Mouse (Mus musculus): Measurements from ENCODE around the gene Arl6ip1. TPM values are rescaled to one million over a fixed set of nuclear protein-coding genes. Genes with fewer than 3 reads are reported as not detected.
"Not testable (repeated sequence)": the region's sequence is repeated elsewhere in the genome, so short reads cannot be mapped to it uniquely, and the experiment has no call there.

Arl6ip1 gene
- polyA plus RNA-seq (2016; fragmentation: Nextera tagmentation; extraction: Ambion mirVana): 478 and 481 TPM in 2 replicates

DNA sequence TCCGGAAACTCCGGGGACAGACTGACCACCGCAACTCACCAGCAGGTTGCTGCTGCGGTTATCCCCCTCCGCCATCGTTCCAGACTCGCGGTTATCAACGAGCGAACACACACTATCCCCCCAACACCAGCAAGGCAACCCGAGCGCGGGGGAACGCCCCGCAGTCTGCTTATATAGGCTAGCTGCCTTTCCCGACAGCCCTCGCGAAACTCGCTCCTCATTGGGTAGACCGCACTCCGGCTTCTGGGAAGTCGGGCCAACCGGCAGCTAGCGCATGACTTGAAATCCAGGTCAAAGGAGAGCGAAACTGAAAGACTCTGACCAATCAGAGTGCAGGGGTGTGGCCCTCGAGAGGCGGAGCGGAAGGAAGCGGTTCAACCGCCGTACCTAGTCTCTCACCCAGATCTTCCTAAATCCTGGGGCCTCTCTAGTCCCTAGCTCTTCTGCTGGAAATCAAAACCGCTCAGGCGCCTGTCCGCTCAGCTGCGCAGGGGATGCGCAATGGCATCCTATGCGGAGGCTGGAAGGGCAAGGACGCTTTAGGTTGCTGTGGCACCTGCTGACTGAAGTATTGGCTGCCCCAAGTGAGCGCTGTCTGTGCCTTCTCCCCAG, at the start of gene Arl6ip1:
Gene Arl6ip1 (minus strand): TSS at position 233 of the 612 bp plus-strand sequence.
- Histone ChIP-seq H3K4me3 (peak within 1 kb of the TSS; percentile 86), H3K9me3 (replicated peaks) (no peaks in the 10 kb centered on the region), H3K4me2 (replicated peaks) (peak within 1 kb of the TSS; percentile 66), H3K36me3 (peaks cover 15% of the 10 kb centered on the region), H3K4me1 (peaks cover 32% of the 10 kb centered on the region), H3K9ac (peak within 1 kb of the TSS; percentile 89), H3K27me3 (no peaks in the 10 kb centered on the region), H3K27ac (peak within 1 kb of the TSS; percentile 90)
- WGBS: under 1% methylated on average over 39 of the region's 39 CpGs
- ATAC-seq (ENCODE audit: low FRiP score): peak; percentile 99

DNA sequence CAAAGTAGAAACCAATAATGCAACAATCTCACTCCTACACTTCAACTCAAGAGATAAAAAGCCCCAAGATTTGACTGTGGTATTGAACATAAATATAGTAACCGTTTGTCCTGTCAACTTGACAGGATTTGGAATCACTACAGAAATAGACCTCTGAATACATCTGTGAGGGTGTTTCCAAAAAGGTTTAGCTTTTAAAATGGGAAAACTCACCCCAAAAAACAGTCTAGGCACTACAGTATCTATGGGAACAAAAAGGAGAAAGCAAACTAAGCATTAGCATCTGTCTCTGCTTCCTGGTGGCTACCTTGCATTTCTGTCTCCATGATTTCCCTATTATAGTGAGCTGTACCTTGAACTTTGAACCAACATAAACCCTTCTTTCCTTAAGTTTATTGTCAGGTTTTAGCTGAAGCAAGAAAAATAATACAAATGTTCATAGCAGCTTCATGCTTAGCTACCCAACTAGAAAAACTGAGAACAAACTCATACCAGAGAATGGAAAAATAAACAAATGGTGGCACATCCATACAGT, 46.4 kb upstream of the Arl6ip1 start:
- H3K27ac ChIP-seq: no peak overlapping the region
- no peaks in the 10 kb centered on the region for H3K9me3 ChIP-seq (replicated peaks)
- H3K4me1 ChIP-seq: no peaks in the 10 kb centered on the region
- H3K4me3 ChIP-seq: no peak overlapping the region
- H3K27me3 ChIP-seq: no peaks in the 10 kb centered on the region
- no peak overlapping the region for H3K4me2 ChIP-seq (replicated peaks)
- ATAC-seq (ENCODE audit: low FRiP score): no peak
- peaks cover 55% of the 10 kb centered on the region for H3K36me3 ChIP-seq
- no peak overlapping the region for H3K9ac ChIP-seq
- 87% methylated on average over 1 of the region's 1 CpGs for WGBS

DNA sequence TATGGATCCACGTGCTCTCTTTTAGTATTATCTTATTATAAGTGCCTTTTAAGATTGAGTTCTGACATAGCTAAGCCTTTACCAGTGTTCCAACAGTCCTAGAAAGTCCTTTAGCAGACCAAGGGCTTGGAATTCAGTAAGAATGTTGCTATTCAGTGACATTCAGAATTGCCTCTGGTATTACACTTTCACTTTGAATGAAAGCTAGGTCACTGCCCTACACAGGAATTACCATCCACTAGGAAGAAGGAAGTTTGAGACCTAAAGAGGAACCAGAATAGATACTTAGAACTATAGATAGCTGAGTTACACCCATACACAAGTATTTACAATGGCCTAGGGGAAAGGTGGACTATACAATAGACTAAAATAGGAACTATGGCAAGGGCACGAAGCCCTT, 40.7 kb upstream of the Arl6ip1 start:
- H3K27me3 ChIP-seq; H3K4me1 ChIP-seq; H3K4me2 ChIP-seq (replicated peaks); H3K27ac ChIP-seq; H3K9me3 ChIP-seq (replicated peaks); ATAC-seq (ENCODE audit: low FRiP score); H3K4me3 ChIP-seq; H3K9ac ChIP-seq: not testable (repeated sequence)
- H3K36me3 ChIP-seq: peaks cover 69% of the 10 kb centered on the region
- WGBS: 93% methylated on average over 2 of the region's 2 CpGs

DNA sequence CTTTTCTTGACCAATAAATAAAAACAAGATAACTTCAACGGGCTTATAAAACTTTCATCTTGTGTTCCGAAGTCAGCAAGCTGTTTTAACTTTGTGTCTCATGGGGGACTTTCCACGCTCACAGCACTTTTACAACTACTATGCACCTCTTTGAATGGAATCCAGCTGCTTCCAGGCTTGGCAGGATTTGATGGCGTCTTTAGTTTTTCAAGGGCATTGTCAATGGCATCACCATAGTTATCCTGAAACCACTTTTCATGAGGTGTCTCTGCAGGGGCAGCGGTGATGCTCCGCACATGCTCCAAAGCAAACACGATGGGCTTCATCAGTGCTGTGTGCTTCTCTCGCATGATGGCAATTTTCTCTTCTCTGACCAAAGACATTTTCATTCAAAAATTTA, 33.5 kb upstream of the Arl6ip1 start:
- Histone ChIP-seq H3K36me3 (peaks cover 38% of the 10 kb centered on the region), H3K4me1 (no peaks in the 10 kb centered on the region), H3K27me3 (no peaks in the 10 kb centered on the region), H3K27ac (no peak overlapping the region), H3K9ac (no peak overlapping the region), H3K4me2 (replicated peaks) (no peak overlapping the region), H3K9me3 (replicated peaks) (no peaks in the 10 kb centered on the region), H3K4me3 (no peak overlapping the region)
- WGBS: 94% methylated on average over 8 of the region's 8 CpGs
- ATAC-seq (ENCODE audit: low FRiP score): no peak

DNA sequence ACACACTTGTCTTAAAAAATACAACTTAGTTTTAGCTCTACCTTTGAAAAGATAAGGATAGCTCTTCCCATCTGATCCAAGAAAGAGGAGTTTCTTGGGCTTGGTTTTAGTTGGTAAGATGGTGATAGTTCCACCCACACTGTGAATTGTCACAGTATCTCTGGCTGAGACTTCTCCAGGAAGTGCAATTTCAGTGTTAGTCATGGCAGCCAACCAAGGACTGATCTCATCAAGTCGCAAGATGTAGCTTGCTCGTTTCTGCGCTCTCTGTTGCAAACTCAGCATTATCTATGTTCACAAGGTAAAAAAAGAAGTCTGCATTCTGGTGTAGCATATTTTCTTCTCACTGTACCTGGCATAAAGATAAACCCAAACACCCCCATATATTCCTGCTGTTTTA, 30.7 kb upstream of the Arl6ip1 start:
- Histone ChIP-seq H3K4me1 (no peaks in the 10 kb centered on the region), H3K9me3 (replicated peaks) (no peaks in the 10 kb centered on the region), H3K9ac (no peak overlapping the region), H3K4me2 (replicated peaks) (no peak overlapping the region), H3K4me3 (no peak overlapping the region), H3K27me3 (no peaks in the 10 kb centered on the region), H3K27ac (no peak overlapping the region), H3K36me3 (peaks cover 39% of the 10 kb centered on the region)
- 95% methylated on average over 3 of the region's 3 CpGs for WGBS
- ATAC-seq (ENCODE audit: low FRiP score): no peak

DNA sequence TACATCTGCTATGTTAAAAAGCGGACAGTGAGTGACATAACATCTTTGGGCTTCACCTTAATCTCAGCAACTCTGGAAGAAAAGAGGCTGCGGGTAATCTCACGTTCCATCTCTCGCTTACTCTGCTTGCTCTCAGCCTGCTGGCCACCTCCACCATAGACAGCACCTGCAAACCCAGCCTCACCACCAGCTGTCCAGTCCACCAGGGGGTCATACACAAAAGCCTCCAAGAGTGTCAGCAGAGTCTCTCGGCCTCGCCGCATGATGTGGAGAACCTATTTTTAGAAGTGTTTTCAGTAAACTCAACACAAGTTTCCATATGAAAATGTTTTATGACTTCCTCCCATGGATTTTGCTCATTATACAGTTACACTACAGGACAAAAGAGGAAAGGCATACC, 27.0 kb upstream of the Arl6ip1 start:
- no peak for ATAC-seq (ENCODE audit: low FRiP score)
- H3K4me1 ChIP-seq: no peaks in the 10 kb centered on the region
- H3K4me2 ChIP-seq (replicated peaks): no peak overlapping the region
- no peak overlapping the region for H3K27ac ChIP-seq
- H3K9ac ChIP-seq: no peak overlapping the region
- no peak overlapping the region for H3K4me3 ChIP-seq
- no peaks in the 10 kb centered on the region for H3K9me3 ChIP-seq (replicated peaks)
- H3K36me3 ChIP-seq: peaks cover 63% of the 10 kb centered on the region
- H3K27me3 ChIP-seq: no peaks in the 10 kb centered on the region
- WGBS: 92% methylated on average over 7 of the region's 7 CpGs

DNA sequence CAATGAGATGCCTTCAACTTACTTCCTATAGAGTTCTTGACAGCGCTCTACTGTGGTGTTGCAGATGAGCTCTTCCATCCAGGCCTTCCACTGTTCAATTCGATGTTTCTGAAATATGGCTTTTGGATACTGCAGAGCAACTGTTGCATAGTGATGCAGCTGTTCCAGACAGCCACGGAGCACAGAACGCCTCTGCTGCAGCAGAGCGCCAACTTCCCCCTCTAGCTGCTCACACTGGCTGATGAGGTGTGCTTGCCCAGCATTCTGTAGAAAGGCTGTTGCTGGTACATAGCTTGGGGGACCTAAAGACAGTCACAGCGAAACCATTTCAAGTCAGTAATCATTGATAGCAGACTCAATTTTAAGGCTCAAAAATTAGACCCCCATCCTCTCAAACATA, 24.7 kb upstream of the Arl6ip1 start:
- no peak overlapping the region for H3K4me3 ChIP-seq
- no peak overlapping the region for H3K4me2 ChIP-seq (replicated peaks)
- no peak for ATAC-seq (ENCODE audit: low FRiP score)
- no peaks in the 10 kb centered on the region for H3K4me1 ChIP-seq
- no peaks in the 10 kb centered on the region for H3K27me3 ChIP-seq
- H3K27ac ChIP-seq: no peak overlapping the region
- 93% methylated on average over 6 of the region's 6 CpGs for WGBS
- peaks cover 62% of the 10 kb centered on the region for H3K36me3 ChIP-seq
- no peak overlapping the region for H3K9ac ChIP-seq
- no peaks in the 10 kb centered on the region for H3K9me3 ChIP-seq (replicated peaks)

DNA sequence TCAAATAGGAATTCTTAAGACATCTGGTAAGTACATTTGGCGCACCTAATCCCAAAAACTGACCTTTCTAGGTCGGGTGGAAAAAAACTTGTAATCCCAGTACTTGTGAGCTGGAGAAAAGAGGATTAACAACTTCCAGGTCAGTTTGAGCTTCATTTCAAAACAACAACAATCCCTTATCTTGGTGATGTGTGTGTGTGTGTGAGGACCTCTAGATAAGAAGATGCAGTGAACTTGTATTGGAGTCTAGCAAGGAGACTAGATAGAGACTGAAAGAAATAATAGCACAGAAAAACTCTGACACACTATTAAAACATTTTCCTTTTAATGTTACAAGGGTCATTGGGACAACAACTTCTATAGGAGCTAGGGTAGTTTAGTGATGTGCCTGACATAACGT, 14.1 kb upstream of the Arl6ip1 start:
- WGBS: 85% methylated on average over 3 of the region's 3 CpGs
- Histone ChIP-seq H3K27ac (no peak overlapping the region), H3K36me3 (peaks cover 65% of the 10 kb centered on the region), H3K9ac (no peak overlapping the region), H3K9me3 (replicated peaks) (no peaks in the 10 kb centered on the region), H3K4me2 (replicated peaks) (no peak overlapping the region), H3K4me1 (no peaks in the 10 kb centered on the region), H3K4me3 (no peak overlapping the region), H3K27me3 (no peaks in the 10 kb centered on the region)
- no peak for ATAC-seq (ENCODE audit: low FRiP score)

DNA sequence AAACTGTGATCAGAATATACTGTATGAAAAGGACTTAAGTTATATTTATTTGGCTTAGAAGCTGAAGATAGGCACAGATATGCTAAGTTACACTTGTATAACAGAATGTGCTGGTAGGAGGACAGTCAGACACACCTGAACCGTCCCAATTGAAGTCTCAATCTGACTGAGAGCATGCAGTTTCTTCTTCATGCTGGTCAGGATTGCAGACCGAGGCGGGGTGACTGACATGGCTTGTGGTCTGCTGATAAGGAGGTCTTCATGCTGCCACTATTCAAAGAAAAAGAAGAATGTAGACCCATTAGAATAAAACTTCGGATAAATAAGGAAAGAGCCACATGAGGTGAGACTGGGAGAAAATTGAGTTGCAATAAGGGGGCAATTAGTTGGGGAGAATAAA, 13.7 kb upstream of the Arl6ip1 start:
- H3K9me3 ChIP-seq (replicated peaks): no peaks in the 10 kb centered on the region
- H3K27me3 ChIP-seq: no peaks in the 10 kb centered on the region
- H3K4me1 ChIP-seq: no peaks in the 10 kb centered on the region
- no peak overlapping the region for H3K9ac ChIP-seq
- H3K4me3 ChIP-seq: no peak overlapping the region
- no peak for ATAC-seq (ENCODE audit: low FRiP score)
- H3K27ac ChIP-seq: no peak overlapping the region
- 96% methylated on average over 4 of the region's 4 CpGs for WGBS
- no peak overlapping the region for H3K4me2 ChIP-seq (replicated peaks)
- peaks cover 61% of the 10 kb centered on the region for H3K36me3 ChIP-seq

DNA sequence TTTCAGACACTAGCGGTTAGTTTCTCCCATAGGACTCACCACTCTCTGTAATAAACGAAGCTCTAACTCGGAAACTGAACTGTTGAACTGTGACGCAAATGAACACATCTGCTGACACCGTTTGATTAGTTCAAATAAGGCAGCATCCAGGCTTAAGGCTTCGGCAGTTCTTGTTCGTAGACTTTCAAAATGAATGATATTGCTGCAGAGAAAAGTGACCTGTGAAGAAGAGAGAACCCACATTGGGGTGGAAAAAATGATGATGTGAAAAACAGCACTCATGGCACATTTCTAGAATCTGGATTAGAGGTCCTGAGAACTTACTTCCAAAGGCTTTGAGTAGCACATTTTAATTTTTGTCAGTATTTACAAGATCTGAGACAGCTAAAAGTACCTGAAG, 11.8 kb upstream of the Arl6ip1 start:
- 95% methylated on average over 7 of the region's 7 CpGs for WGBS
- Histone ChIP-seq H3K4me3 (no peak overlapping the region), H3K27me3 (no peaks in the 10 kb centered on the region), H3K9ac (no peak overlapping the region), H3K9me3 (replicated peaks) (no peaks in the 10 kb centered on the region), H3K36me3 (peaks cover 71% of the 10 kb centered on the region), H3K4me1 (no peaks in the 10 kb centered on the region), H3K4me2 (replicated peaks) (no peak overlapping the region), H3K27ac (no peak overlapping the region)
- ATAC-seq (ENCODE audit: low FRiP score): no peak

DNA sequence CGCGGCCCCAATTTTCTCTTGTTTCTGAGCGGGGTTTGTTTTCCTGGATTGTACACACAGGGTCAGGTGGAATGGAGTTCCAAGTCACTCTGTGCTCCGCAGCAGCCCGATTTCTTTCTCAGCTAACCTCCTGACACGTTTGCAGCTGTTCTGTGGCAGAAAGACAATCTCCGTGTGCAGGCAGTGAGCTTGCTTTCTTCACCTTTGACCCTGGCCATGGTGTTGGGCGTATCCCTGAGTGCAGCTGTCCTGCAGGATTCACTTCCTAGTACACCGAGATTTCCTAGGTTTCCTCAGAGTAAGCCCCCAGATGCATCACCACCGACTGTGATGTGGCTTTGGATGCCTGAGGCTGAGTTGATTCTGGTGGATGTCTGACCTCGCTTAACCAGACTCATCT, 5.7 kb upstream of the Arl6ip1 start:
- peaks cover 4% of the 10 kb centered on the region; the same call in 1 of the 2 replicates for H3K4me1 ChIP-seq
- H3K9me3 ChIP-seq (replicated peaks): no peaks in the 10 kb centered on the region
- peaks cover 48% of the 10 kb centered on the region for H3K36me3 ChIP-seq
- ATAC-seq (ENCODE audit: low FRiP score): no peak
- H3K27ac ChIP-seq: no peak overlapping the region
- H3K4me2 ChIP-seq (replicated peaks): no peak overlapping the region
- H3K9ac ChIP-seq: no peak overlapping the region
- 74% methylated on average over 11 of the region's 11 CpGs for WGBS
- no peaks in the 10 kb centered on the region for H3K27me3 ChIP-seq
- H3K4me3 ChIP-seq: no peak overlapping the region

DNA sequence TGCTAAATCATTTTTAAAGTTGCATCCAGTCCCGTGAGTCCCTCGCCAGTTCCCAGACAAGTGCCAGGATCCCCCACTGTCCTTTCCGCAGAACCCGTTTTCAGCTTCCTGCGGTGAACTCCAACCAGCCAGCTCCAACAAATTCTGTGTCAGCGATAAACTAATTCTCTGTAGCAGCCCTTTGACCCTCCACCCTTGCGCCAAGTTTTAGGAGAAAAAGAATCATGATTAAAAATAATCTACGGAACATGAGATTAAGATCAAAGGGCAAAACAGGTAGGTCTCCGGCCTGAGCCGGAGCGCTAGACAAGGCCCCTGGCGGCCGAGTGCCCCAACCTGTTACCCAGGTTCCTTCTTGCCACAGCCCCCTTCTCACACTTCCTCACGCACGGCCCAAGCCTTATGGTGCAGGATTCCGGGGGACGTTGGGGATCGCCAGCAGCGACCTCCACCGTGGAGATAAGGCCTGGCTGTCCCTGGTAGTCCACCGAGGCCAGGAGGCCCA, 485 bp downstream of the Arl6ip1 start:
- peaks cover 18% of the 10 kb centered on the region for H3K36me3 ChIP-seq
- ATAC-seq (ENCODE audit: low FRiP score): peak; percentile 83
- peak overlapping the region; percentile 86 for H3K4me3 ChIP-seq
- no peaks in the 10 kb centered on the region for H3K9me3 ChIP-seq (replicated peaks)
- H3K27ac ChIP-seq: peak overlapping the region; percentile 90
- WGBS: under 1% methylated on average over 21 of the region's 21 CpGs
- peaks cover 32% of the 10 kb centered on the region for H3K4me1 ChIP-seq
- no peaks in the 10 kb centered on the region for H3K27me3 ChIP-seq
- peak overlapping the region; percentile 89 for H3K9ac ChIP-seq
- H3K4me2 ChIP-seq (replicated peaks): peak overlapping the region; percentile 66
